Mouse (Mus musculus) gastrocnemius, adult 8-10 months (tissue): ENCODE data around the gene Slc17a1. TPM values are rescaled to one million over a fixed set of nuclear protein-coding genes. Genes with fewer than 3 reads are reported as not detected.
A peak's percentile ranks its signal among the peaks of the same experiment; 100 is the strongest.

Source experiments
- DNase-seq, 2 experiments: peaks; one replicate each; pipeline ENCODE4 v3.0.0; 2022; ENCODE audit warnings: low spot score in 2 of 2
- total RNA-seq, 4 experiments: library from RNA; stranded (reverse); gene quantifications; 2 replicates each; pipeline ENCODE4 v1.2.4; 2022

Slc17a1 gene
- not detected for total RNA-seq

GRCm38 (mm10) chr13:23867405-23867804 lies at the start of gene Slc17a1:
Slc17a1 (plus strand) TSS chr13:23867750.
- no peak for DNase-seq

- no peak for DNase-seq
Measured at GRCm38 (mm10) chr13:23820179-23820940, 47.2 kb upstream of the Slc17a1 start.

DNA sequence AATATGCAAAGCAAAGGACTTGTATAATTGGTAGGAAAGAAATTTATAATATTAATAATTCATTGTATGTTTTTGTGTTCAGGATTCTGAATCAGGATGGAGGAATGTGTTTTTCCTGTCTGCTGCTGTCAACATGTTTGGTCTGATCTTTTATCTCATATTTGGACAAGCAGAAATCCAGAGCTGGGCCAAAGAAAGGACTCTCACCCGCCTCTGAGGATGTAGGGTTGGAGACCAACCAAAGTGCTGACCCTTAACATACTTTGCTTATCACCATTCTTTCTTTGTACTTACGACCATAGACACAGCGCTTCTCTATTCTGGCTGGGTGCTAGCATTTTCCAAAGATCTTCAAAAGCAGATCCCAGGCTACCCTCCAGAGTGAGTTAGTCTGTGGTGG lies 45.3 kb upstream of the Slc17a1 start:
- DNase-seq: no peak

DNA sequence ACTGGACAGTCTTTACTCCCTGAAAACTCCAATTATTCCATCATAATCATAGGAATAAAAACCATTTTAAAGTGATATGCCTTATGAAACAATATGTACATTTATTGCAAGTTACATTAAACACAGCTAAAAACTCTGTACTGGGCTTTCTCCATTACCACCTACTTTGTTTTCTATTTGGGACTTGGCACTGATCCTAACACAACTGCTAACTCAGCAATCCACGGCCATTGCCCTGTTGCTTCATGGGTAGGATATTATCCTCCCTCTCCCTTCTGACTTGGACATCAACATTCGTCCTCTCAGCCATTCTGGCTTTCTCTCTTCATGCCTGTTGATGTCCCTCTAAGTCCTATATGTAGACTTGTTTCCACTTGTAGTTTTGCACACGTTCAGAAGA lies 40.9 kb upstream of the Slc17a1 start:
- DNase-seq: no peak

DNA sequence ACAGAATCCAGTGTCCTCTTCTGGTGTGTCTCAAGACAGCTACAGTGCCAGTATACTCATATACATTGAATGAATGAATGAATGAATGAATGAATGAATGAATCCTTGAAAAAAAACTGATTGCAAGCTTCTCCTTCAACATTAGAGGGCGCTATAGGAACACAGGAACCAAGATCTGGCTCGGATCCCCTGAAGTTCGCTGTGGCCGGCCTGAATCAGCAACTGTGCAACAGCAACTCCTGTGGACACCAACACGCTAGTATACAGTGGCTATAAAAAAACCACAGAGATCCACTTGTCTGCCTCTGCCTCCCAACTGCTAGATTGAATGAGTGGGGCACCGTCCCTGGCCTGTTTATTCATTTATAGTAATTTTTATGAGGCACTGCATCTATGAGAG lies 34.5 kb upstream of the Slc17a1 start:
- peak in 1 of 2 experiments; percentile 8 for DNase-seq

DNA sequence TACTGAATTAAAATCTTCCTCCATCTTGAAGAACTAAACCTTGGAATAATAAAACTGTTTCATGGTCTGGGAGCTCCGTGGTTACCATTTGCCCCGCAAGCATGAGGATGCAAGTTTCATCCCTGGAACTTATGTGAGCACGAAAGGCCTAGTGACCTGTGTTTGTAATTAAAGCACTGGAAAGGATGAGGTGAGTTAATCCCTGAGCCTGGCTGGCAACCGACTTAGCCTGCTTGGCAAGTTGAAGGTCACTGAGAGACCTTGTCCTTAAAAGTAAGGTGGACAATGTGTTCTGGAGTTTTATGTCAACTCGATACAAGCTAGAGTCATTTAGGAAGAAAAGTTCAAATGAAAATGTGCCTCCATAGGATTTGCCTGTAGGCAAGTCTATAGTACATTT lies 32.7 kb upstream of the Slc17a1 start:
- DNase-seq: no peak

- no peak for DNase-seq
Measured at GRCm38 (mm10) chr13:23836630-23837029, 30.9 kb upstream of the Slc17a1 start.

DNA sequence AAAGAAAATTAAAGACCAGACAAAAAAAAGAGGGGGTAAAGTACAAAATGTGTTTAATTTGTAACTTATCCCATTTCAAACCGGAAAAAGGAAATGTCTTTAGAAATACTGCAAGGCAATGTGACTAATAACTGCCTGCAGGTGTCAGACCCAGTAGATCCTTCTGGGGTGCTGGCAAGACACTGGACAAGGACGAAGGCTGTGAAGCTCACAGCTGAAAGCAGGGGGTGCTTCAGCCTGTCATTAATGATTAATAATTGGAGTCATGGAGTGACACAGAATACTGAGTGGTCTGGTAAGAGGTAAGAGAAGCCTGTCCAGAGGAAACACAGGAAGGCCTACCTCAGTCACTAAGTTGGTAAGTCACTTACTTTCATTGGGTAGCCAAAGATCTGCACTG lies 28.2 kb upstream of the Slc17a1 start, which contains the start of gene Slc17a3:
TSS of gene Slc17a3 (plus strand) at position 127 of the 400 bp plus-strand sequence.
- DNase-seq: no peak

DNA sequence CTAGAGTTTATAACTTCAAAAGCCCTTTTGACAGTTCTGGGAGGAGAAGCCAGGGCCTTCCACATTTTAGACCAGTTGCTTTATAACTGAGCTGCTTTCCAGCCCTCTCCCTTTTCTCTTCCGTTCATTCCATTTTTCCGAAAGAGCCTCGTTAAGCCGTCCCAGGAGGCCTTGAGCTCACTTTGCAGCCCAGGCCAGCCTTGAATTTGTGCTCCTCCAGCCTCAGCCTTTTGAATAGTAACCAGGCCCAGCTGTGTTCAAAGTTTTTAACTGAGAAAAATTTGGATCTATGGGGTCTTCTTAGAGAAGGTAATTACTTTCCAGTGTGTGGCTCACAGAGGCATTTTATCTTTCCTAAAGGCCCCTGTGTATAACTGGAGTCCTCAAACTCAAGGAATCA lies 21.7 kb upstream of the Slc17a1 start:
- no peak for DNase-seq

GRCm38 (mm10) chr13:23849299-23849698 lies 18.3 kb upstream of the Slc17a1 start:
- no peak for DNase-seq

GRCm38 (mm10) chr13:23856401-23856800 lies 11.1 kb upstream of the Slc17a1 start:
- no peak for DNase-seq

- DNase-seq: no peak
Measured at GRCm38 (mm10) chr13:23861815-23862214, 5.7 kb upstream of the Slc17a1 start.

DNA sequence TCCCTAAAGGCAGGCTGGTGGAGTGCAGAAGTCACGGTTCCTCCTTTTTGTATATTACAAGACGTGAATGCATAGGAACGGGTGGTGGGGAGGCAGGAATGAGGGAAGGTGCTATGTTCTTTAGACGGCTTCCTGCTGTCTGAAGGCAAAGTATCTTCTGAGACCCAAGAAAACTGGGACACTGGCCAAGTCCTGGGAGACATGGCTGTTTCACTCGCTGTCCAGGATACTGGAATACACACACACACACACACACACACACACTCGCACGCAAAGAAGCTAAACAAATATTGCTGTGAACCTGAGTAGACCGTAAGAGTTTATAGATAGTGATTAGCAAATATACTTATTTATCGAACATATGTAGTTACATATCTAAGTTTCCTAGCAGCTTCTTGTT lies 2.8 kb upstream of the Slc17a1 start:
- no peak for DNase-seq

GRCm38 (mm10) chr13:23866086-23866710 lies 1.4 kb upstream of the Slc17a1 start:
- DNase-seq: no peak

- no peak for DNase-seq
Measured at GRCm38 (mm10) chr13:23867000-23867399, 550 bp upstream of the Slc17a1 start.

- no peak for DNase-seq
Measured at GRCm38 (mm10) chr13:23868790-23869533, 1.4 kb downstream of the Slc17a1 start.

DNA sequence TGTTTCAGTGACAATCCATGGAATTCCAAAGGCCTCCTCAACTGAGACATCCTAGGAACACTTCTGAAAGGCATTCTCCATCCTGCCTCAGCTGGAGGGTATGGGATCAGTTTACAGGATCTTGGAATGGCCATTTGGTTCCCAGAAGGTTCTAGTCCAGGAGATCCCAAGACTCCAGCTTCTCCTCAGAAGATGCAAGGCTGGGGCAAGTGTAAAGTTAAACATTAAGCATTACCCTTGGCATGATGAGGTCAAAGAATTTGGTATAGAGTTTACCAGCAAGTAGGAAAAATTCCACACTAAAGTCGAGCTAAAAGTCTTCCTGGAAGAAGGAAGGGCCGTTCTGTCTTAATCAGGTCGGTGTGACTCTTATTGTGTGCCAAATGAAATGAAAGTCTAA lies 2.4 kb downstream of the Slc17a1 start:
- no peak for DNase-seq

GRCm38 (mm10) chr13:23873141-23873540 lies 5.6 kb downstream of the Slc17a1 start:
- DNase-seq: no peak

GRCm38 (mm10) chr13:23879106-23879505 lies 11.6 kb downstream of the Slc17a1 start:
- no peak for DNase-seq

- no peak for DNase-seq
Measured at GRCm38 (mm10) chr13:23879636-23880035, 12.1 kb downstream of the Slc17a1 start.

DNA sequence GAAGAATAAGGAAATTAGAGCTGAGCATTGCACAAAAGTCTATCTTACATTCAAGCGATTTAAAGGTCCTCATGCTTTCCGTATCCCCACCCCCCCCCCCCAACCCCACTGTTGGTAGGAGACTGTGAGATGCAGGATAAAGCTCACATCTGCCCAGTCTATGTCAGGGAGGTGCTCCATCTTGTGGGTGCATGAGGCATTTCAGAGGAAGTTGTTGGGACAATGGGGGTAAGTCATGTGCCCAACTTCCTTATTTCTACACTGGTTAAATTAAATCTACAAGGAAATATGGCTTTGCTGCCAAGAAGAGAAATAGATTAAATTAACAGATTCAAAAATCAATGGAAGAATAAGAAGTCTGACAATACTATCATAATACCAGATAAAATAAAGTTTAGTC lies 18.0 kb downstream of the Slc17a1 start:
- DNase-seq: no peak

- no peak for DNase-seq
Measured at GRCm38 (mm10) chr13:23887026-23887725, 19.6 kb downstream of the Slc17a1 start.
